Mouse (Mus musculus) heart, adult 2 months (tissue): ENCODE measurements around the gene Tax1bp1. TPM values are rescaled to one million over a fixed set of nuclear protein-coding genes. Genes with fewer than 3 reads are reported as not detected.
"Not testable (repeated sequence)": the region's sequence is repeated elsewhere in the genome, so short reads cannot be mapped to it uniquely, and the experiment has no call there.

Experiments
- DNase-seq, 2 experiments: peaks; one replicate each; pipeline ENCODE4 v3.0.0; 2021
- H3K27ac ChIP-seq: fragments of 200-600 bp; 2 replicates; pipeline ENCODE4 v1.8.1; 2022
- H3K27me3 ChIP-seq: fragments of 200-500 bp; 2 replicates; pipeline ENCODE4 v1.6.1; 2012; ENCODE audit warnings: mild to moderate bottlenecking, low read length, inconsistent platforms, mixed read lengths; ENCODE audit not compliant: control insufficient read depth, insufficient read depth
- H3K36me3 ChIP-seq: fragments of 200-500 bp; 2 replicates; pipeline ENCODE4 v1.6.1; 2012; ENCODE audit warnings: low read length, inconsistent platforms; ENCODE audit not compliant: control insufficient read depth, insufficient read depth
- H3K4me1 ChIP-seq: fragments of 200-500 bp; 2 replicates; pipeline ENCODE4 v1.6.1; 2011; ENCODE audit warnings: low read length; ENCODE audit not compliant: control insufficient read depth, insufficient read depth
- H3K4me3 ChIP-seq: fragments of 200-600 bp; 2 replicates; pipeline ENCODE4 v1.8.1; 2022
- H3K79me2 ChIP-seq: fragments of 200-500 bp; replicated peaks from 2 replicates; pipeline ENCODE4 v1.6.1; 2012; ENCODE audit warnings: mild to moderate bottlenecking, inconsistent platforms, low read length, moderate library complexity, mixed read lengths; ENCODE audit not compliant: control insufficient read depth, insufficient read depth
- H3K9ac ChIP-seq: fragments of 200-500 bp; 2 replicates; pipeline ENCODE4 v1.6.1; 2012; ENCODE audit warnings: low read depth, mild to moderate bottlenecking, control low read depth, inconsistent platforms, low read length, mixed read lengths
- CTCF ChIP-seq: fragments of 200-600 bp; IDR thresholded peaks from 2 replicates; pipeline ENCODE4 v1.8.1; 2022; ENCODE audit warnings: antibody characterized with exemption, mild to moderate bottlenecking, moderate library complexity
- EP300 ChIP-seq: fragments of 200-500 bp; IDR thresholded peaks from 2 replicates; pipeline ENCODE4 v1.6.1; 2011; ENCODE audit warnings: low read depth, low read length, control low read depth; ENCODE audit not compliant: insufficient read depth
- POLR2A ChIP-seq: fragments of 200-500 bp; IDR thresholded peaks from 2 replicates; pipeline ENCODE4 v1.6.1; 2011; ENCODE audit warnings: mild to moderate bottlenecking, low read depth, low read length, control low read depth; ENCODE audit not compliant: insufficient read depth
- WGBS: fragments of 180-500 bp; shearing (Covaris S2); methylation state at CpG from one replicate; pipeline ENCODE4 v1.1.7; 2018; 5-methylcytosine and 5-hydroxymethylcytosine counted together
- intact Hi-C: fragments of 180-260 bp; cut with DNase I; formaldehyde crosslinking; loops from one replicate; pipeline ENCODE4 v1.15.1; 2025
- long read RNA-seq: library from polyadenylated mRNA; stranded (forward); transcript quantifications from one replicate; pipeline ENCODE4 v2.0.0, GENCODE M21; 2021
- polyA plus RNA-seq: library from polyadenylated mRNA; depleted of rRNA; stranded (reverse); fragments of >200 nt; gene quantifications from 2 replicates; pipeline ENCODE4 v1.2.3, GENCODE M21; 2012; rRNA removed
- total RNA-seq, 2 experiments: library from RNA; stranded (reverse); gene quantifications; 2 replicates each; pipeline ENCODE4 v1.2.3; 2021

The Tax1bp1 gene
- total RNA-seq (100 to 1,000 TPM; 110 to 124 TPM), polyA plus RNA-seq (26.1 and 50.9 TPM in 2 replicates)
- long read RNA-seq, transcript Tax1bp1-201 (18 exons, 3,285 nt), result major isoform, 144 of 163 reads
- long read RNA-seq, partial matches to known transcripts, result 6 of 163 reads
- long read RNA-seq, other reads (novel, unspliced or antisense), result 13 of 163 reads

- no peaks in the 10 kb centered on the region for H3K27me3 ChIP-seq
- H3K9ac ChIP-seq, result peak within 1 kb of the TSS; percentile 93
- intact Hi-C loops, result loop anchor here (10.0 kb wide), 2 partner anchors 698 to 1538 kb away; partner anchors contain the start of gene Skap2
- peaks cover 3% of the 10 kb centered on the region for H3K79me2 ChIP-seq
- DNase-seq, result peak; percentile 96
- H3K4me1 ChIP-seq, result no peaks in the 10 kb centered on the region; the same call in none of the 2 replicates
- H3K27ac ChIP-seq, result peak within 1 kb of the TSS; percentile 97
- WGBS, result 3% methylated on average over 38 of the region's 38 CpGs
- TF ChIP-seq POLR2A (peak; percentile 91), CTCF (no peak), EP300 (peak; percentile 44; the same call in 1 of the 2 replicates)
- peaks cover 9% of the 10 kb centered on the region for H3K36me3 ChIP-seq
- peak within 1 kb of the TSS; percentile 98 for H3K4me3 ChIP-seq
These were observed at the start of gene Tax1bp1 for GRCm38 (mm10) chr6:52713104-52713896. Tax1bp1 (plus strand) TSS chr6:52713729.

GRCm38 (mm10) chr6:52667641-52668040, 45.9 kb upstream of the Tax1bp1 start:
- no peaks in the 10 kb centered on the region for H3K79me2 ChIP-seq
- no peaks in the 10 kb centered on the region for H3K27me3 ChIP-seq
- no peaks in the 10 kb centered on the region for H3K4me1 ChIP-seq
- intact Hi-C loops, result no loop called here
- H3K4me3 ChIP-seq, result no peak overlapping the region
- DNase-seq, result no peak
- H3K36me3 ChIP-seq, result no peaks in the 10 kb centered on the region
- no peak overlapping the region for H3K9ac ChIP-seq
- WGBS, result 72% methylated on average over 3 of the region's 3 CpGs
- no peak for TF ChIP-seq CTCF
- no peak for TF ChIP-seq POLR2A
- TF ChIP-seq EP300, result no peak
- H3K27ac ChIP-seq, result no peak overlapping the region

- H3K4me1 ChIP-seq, H3K4me3 ChIP-seq, intact Hi-C loops, DNase-seq, H3K79me2 ChIP-seq, H3K9ac ChIP-seq, H3K27me3 ChIP-seq, H3K27ac ChIP-seq, H3K36me3 ChIP-seq: not testable (repeated sequence)
- WGBS, result 48% methylated on average over 2 of the region's 2 CpGs
- TF ChIP-seq CTCF, result 0 out of 2 replicates have a peak, but pooled peaks have one; percentile 7
These were observed 43.7 kb upstream of the Tax1bp1 start for GRCm38 (mm10) chr6:52669878-52670277.

GRCm38 (mm10) chr6:52671791-52672190, 41.7 kb upstream of the Tax1bp1 start:
- Histone ChIP-seq H3K36me3 (no peaks in the 10 kb centered on the region), H3K9ac (no peak overlapping the region), H3K4me3 (no peak overlapping the region), H3K27ac (no peak overlapping the region), H3K4me1 (peaks cover 1% of the 10 kb centered on the region; the same call in 1 of the 2 replicates), H3K79me2 (no peaks in the 10 kb centered on the region), H3K27me3 (no peaks in the 10 kb centered on the region)
- no peak for DNase-seq
- intact Hi-C loops, result no loop called here
- TF ChIP-seq CTCF (no peak), POLR2A (no peak), EP300 (no peak)
- 74% methylated on average over 8 of the region's 8 CpGs for WGBS

GRCm38 (mm10) chr6:52672539-52672938, 41.0 kb upstream of the Tax1bp1 start:
- TF ChIP-seq CTCF, result no peak
- no peak for TF ChIP-seq POLR2A
- no peak for TF ChIP-seq EP300
- Histone ChIP-seq H3K4me3 (no peak overlapping the region), H3K4me1 (peaks cover 1% of the 10 kb centered on the region; the same call in 1 of the 2 replicates), H3K36me3 (no peaks in the 10 kb centered on the region), H3K9ac (no peak overlapping the region), H3K27ac (no peak overlapping the region), H3K79me2 (no peaks in the 10 kb centered on the region), H3K27me3 (no peaks in the 10 kb centered on the region)
- WGBS, result 74% methylated on average over 2 of the region's 2 CpGs
- intact Hi-C loops, result no loop called here
- DNase-seq, result no peak

- H3K4me3 ChIP-seq, result no peak overlapping the region
- H3K4me1 ChIP-seq, result peaks cover 1% of the 10 kb centered on the region; the same call in 1 of the 2 replicates
- H3K9ac ChIP-seq, result no peak overlapping the region
- intact Hi-C loops, result no loop called here
- 87% methylated on average over 7 of the region's 7 CpGs for WGBS
- H3K79me2 ChIP-seq, result no peaks in the 10 kb centered on the region
- no peaks in the 10 kb centered on the region for H3K27me3 ChIP-seq
- TF ChIP-seq POLR2A (no peak), CTCF (no peak), EP300 (no peak)
- no peak overlapping the region for H3K27ac ChIP-seq
- no peaks in the 10 kb centered on the region for H3K36me3 ChIP-seq
- DNase-seq, result no peak
These were observed 39.8 kb upstream of the Tax1bp1 start for GRCm38 (mm10) chr6:52673706-52674105.
